Mouse (Mus musculus) c-Kit-positive CD71-positive TER-119-negative erythroid progenitor cells, embryonic 14.5 days (primary cell): ENCODE measurements around the gene Phc2.
A peak's percentile ranks its signal among the peaks of the same experiment; 100 is the strongest.
"Not testable (repeated sequence)": the region's sequence is repeated elsewhere in the genome, so short reads cannot be mapped to it uniquely, and the experiment has no call there.

Source experiments
- DNase-seq: peaks from one replicate; pipeline ENCODE4 v3.0.0-alpha.2; 2013; ENCODE audit warnings: low read depth

The Phc2 gene

DNA sequence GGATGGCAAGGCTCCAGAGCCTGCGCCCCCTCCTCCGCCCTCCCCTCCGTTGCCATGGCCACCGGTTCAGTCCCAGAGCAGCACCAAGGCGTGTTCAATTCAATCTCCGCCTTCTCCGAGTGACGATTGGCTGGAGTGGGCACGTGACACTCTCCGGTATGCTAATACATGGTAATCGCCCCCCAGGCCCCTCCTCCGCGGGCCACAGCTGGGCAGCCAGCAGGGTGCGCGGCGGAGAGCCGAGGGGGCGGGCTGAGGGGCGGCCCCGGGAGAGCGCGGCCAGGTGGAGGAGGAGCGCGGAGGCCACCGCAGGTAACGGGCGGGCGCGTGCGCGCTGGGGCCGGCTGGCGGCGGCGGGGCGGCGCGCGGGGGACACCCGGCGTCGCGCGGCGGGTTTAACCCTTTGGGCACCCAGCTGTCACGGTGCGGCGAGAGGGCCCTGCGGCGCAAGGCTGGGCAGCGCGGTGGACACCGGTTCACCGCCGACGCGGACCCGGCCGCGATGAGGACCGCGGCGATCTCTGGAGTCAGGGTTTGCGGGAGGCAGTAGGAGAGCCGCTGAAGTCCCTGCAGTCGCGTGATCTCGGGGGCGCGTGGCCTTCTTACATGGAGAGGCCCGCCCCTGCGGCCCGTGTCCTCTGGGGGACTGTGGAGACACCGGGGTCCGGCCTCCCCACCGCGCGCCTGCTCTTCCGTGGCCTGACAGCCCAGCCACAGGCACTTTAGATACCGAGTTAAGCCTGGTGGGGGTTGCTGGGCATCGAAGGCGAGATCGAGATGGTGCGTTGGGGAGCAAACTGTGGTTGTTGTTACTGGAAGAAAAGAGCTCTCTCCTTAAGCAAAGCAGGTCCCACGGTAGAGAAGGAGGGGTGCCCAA lies at the start of gene Phc2:
Gene Phc2, plus strand, starts transcription at position 198 of the 877 bp plus-strand sequence.
- peak; percentile 86 for DNase-seq

GRCm38 (mm10) chr4:128606586-128606985 lies 47.9 kb upstream of the Phc2 start:
- no peak for DNase-seq

GRCm38 (mm10) chr4:128607661-128608060 lies 46.8 kb upstream of the Phc2 start:
- no peak for DNase-seq

GRCm38 (mm10) chr4:128609276-128609924 lies 45.1 kb upstream of the Phc2 start:
- DNase-seq = no peak

DNA sequence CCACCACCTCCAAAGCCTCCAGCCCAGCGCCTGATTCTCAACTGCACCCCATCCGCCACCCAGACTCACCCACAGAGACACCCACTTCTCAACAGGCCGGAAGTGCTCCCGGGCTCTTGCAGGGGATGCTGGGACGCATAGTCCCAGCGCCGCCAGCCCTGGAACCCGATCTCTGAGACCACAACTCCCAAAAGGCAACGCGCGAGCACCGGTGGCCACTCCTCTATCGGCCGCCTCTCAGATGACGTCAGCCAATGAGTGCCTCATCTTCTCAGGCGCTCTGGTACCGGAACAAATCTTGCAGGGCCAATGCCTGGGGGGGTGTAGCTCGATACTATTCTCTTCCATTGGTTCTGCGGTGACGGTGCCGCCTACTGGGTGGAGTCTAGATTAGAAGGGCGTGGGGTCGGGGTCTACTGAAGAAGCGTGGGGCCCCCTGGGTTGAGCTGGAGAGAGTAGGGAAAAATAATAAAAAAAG lies 44.5 kb upstream of the Phc2 start, which contains the start of gene Zscan20:
Gene Zscan20, minus strand, starts transcription at position 174 of the 478 bp plus-strand sequence.
- peak; percentile 98 for DNase-seq

GRCm38 (mm10) chr4:128610706-128611105 lies 43.8 kb upstream of the Phc2 start:
- no peak for DNase-seq

- DNase-seq = not testable (repeated sequence)
These were observed 42.8 kb upstream of the Phc2 start for GRCm38 (mm10) chr4:128611726-128612125.

DNA sequence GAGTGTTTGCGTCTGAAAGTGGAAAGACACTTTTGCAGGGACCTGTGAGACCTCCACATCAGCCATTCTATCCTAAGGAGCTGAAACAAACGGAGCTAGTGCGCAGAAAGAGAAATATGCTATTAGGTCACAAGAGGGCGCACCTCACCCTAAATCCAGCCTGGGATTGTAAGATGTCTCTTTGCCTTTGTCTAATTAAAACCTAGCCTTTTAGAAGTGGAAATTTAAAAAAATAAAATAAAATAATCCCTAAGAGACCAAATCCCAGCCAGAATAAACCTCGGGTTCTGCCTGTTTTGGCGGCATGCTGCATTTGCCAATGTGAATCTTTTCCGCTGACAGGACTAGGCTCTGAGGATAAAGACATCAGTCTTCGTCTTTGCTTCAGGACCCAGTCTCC lies 41.2 kb upstream of the Phc2 start:
- peak; percentile 54 for DNase-seq

- no peak for DNase-seq
These were observed 38.7 kb upstream of the Phc2 start for GRCm38 (mm10) chr4:128615761-128616160.

DNA sequence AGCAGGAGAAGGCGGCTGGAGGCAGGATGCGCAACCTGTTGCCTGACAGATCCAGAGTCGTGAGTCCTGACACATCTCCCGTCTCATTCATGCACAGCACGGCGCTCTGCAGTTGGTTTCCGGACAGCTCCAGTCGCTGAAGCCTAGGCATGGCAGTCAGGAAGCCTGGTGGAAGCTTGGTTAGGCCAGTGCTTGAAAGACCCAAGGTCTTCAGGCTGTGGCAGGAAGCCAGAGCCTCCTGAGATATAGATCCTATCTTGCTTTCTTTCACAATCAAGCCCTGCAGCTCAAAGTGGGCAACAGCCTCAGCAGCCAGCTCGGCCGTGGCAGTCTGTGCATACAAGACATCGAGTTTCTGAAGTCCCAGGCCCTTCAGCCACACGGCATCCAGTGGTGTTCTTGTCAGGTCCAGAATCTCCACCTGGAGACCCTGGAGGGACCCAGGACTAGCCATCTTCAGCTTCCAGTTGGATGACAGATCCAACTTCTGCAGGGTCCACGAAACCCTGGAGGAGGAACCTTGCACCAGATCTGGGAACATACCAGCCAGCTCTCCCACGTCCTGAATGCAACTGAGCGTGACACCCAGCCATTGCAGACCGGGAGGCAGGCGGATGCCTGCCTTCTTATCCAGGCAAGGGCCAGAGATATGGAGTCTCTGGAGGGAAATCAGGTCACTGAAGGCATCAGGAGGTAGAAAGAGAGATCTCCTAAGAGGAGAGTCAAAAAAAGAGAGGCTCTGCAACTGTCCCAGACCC lies 37.0 kb upstream of the Phc2 start:
- DNase-seq = no peak

- DNase-seq = no peak
These were observed 36.1 kb upstream of the Phc2 start, which contains the start of gene Tlr12 for GRCm38 (mm10) chr4:128618246-128618911. Gene Tlr12 (minus strand): TSS chr4:128618619.

- no peak for DNase-seq
These were observed 35.5 kb upstream of the Phc2 start for GRCm38 (mm10) chr4:128618963-128619362.

DNA sequence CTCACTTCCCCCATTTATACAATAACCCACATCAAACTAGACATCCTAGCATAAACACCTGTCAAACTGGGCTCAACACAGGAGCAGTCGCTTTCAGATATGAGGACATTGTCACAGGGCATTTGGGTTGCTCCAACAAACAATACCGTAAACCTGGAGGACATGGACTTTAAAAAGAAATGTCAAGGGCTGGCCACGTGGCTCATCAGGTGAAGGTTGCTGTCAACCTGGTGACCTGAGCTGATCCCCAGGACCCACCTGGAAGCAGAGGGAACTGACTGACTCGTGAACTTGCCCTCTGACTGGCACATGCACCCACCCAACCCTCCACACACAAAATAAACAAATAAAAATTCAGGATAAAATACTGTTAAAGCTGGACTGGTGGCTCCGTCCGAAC lies 33.9 kb upstream of the Phc2 start:
- no peak for DNase-seq

DNA sequence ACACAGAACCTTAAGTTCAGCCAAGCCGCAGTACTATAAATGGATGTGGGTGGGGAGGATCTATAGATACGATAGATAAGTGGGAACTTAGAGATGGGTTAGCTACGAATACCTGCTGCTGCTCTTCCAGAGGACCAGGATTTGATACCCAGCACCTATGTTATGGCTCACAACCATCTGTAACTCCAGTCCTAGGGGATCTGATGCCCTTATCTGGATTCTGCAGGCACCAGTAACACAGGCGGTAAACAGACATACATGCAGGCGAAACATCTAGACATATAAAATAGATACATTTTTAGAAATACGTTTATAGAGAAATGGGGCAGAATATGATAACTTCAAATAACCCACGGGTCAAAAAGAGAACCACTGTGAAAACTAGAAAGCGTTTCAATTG lies 33.4 kb upstream of the Phc2 start:
- DNase-seq = no peak

- no peak for DNase-seq
These were observed 19.1 kb upstream of the Phc2 start for GRCm38 (mm10) chr4:128635451-128635850.

DNA sequence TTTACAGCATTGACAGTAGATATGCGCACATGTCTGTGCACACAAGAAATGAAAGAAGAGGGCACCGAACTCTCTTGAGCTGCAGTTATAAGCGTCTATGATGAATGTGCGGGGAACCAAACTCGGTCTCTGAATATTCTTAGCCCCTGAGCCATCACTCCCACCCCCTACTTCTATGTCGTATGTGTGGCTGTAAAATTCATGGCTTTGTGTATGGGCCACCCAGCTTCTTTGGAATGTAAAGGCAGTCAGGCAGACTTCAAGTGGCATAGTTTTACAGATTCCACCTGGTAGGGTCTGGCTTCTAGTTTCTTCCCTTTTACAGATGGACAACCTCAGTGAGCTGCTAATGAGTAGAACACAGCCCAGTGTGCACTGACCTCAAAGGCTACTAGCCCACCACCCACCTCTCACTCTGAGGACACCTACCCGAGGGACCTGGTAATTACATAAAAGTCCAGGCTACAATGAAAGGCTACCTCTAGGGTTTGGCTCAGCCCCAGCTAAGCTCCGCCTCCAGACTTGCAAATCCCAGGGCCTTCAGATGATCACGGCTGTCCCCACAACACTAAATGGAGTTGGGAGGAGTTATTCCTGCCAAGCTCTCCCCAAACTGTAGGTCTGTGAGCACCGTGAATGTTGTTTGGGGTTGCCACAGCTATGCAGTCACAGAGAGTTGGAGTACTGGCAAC lies 18.5 kb upstream of the Phc2 start:
- no peak for DNase-seq

DNA sequence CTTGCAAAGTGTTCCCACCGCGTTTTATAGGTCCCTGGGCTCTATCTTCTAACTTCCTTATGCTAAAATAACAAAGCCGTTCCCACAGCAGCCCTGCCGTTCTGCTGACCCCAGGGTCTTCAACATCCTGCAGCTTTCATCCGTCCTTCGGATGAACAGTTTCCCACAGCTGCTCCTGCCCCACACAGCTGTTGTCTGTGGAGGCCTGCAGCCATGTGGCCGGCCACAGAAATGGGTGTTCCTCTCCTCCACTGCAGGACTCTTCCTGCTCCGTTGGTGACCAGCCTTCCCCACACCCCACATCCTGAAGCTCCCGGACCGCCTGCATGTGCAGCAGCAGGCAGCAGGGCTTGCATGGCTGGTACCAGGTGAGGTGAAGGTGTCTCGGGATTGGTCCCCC lies 17.3 kb upstream of the Phc2 start:
- no peak for DNase-seq

DNA sequence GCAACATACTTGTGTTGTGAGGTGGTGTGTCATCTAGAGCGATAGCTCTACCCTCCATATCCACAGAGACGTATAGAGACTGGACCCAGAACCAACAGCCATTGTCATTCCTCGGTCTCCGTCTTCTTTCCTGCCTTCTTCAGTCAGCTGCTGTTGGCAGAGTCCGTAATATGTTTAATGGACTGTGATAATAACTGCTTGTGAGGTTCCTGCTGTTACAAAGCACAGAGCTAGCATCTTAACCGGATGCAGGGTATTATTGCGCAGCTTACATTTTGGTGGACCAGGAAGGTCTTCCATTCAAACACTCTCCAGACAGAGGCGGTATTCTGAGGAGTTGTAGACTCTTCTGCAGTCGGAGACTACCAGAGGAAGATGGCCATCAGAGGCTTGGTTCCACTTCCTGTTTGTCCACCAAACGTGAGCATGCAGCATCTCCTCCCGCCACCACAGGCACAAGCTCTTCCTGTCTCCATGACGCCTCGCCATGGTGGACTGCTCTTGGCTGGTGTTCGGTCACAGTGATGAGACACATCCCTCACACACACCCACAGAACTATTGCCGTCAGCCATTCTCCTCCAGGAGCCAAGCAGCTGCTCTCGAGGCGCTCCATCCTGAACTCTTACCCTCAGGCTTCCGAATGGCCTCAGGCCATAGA lies 16.1 kb upstream of the Phc2 start:
- DNase-seq = no peak

DNA sequence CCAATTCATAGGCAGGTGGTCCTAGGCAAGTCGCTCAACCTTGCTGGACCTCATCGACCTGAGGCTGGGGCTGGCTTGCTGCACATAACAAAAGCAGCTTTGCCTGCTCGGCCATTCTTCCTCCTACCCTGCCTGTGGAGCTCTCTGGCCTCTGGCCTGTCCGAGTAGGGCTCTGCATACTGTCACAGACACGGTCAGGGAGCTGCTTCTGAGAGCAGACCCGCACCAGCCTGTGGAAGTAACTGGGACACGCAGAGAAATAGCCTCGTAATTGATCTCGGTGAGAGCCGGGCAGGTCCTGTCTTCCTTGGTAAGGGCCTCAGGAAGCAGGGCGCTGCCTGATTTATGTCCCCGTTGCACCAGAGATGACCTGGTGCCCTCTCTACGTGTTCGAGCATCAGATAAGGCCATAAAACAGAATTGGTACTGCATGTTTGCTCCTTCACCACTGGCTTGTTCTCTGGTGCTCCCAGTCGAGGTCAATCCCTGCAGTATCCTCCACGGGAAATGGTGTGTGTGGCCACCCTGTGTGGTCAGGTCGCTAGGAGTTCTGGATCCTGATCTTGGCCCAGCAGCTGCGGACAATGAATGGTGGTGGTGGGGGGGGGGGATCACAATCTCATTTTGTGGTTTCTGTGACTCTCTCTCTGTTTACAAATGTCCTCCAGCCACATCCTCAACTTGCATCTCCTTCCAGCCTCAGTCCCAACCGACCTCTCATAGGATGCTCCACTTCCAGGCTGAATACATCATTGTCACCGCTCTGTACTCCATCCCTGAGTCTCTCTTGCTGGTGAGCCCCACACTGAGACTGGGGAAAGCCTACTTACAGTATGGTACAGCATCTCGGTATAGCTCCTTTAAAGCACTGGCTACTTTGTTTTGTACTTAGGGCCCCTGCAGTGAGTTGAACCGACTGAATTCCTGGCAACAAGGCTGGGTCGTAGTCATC lies 12.5 kb upstream of the Phc2 start:
- no peak for DNase-seq
